Mouse (Mus musculus) heart, adult 9 months (tissue): ENCODE data around the gene Hmces.
A peak's percentile ranks its signal among the peaks of the same experiment; 100 is the strongest.

Experiments
- DNase-seq, 2 experiments: peaks; one replicate each; pipeline ENCODE4 v3.0.0; 2022; ENCODE audit warnings: low spot score in 2 of 2

Hmces gene

DNA sequence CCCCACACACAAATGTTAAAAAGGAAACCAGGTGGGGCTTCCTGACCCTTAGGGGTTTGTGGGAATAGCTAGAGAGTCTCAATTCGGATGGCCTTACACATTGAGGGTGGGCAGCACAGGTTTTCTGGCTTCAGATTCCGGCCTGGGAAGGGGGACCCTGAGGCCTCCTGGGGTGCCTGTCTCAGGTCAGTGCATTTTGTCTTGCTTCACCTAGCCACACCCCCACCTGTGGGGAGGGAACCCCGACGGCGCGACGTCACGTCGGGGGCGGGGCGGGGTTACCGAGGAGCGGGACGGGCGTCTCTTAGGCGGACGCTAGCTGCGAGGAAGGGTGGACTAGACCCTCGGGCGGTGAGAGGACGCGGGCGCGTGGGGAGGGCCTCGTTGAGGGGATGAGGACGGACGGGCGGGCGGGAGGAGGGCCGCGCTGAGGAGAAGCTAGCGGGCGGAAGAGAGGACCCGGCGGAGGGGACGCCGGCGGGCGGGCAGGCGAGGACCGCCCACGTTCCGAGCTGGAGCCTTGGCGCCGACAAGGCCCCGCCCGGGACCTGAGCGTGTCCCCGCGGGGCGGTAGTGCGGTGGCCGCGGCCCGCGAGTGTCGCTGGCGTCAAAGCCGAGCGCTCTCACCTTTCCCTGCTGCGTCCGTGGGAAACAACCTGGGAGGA is at the start of gene Hmces:
Hmces (plus strand) TSS at position 275 of the 665 bp plus-strand sequence.
- DNase-seq, result peak; percentile 51 to 56

DNA sequence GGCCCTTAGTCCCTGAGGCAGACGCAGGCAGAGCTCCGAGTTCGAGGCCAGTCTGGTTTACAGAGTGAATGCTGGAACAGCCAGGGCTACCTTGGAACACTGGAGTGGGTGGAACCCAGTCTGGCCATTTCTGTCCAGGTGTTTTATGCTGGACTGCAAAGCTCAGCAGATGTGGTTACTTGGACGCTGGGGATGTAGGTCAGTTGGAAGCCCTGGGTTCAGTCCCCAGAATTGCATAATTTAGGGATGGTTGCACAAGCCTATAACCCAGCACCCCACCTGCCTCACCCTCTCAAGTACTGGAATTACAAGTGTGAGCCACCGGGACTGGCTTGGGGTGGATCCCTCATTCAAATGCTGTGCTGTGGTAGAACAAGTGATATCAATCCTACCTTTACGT is 47.5 kb upstream of the Hmces start:
- DNase-seq, result peak in 1 of 2 experiments; percentile 29

DNA sequence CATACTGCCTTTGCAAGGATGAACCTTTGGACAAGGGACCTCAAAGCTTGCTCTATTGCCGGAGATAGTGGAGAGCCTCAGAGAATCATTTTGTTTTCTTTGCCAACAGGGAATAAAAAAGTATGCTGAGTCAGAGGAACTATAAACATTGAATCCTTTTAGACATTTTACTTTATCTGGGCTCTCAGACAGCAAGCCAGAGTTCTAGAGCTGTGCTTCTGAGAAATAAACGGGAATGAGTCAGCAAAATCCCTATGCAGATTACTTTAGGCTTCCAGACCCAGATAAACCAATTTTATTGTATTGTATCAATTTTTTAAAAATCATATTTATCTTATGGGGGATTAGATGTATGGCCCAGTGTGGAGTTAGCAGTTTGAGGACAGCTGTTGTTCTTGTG is 46.5 kb upstream of the Hmces start:
- DNase-seq, result no peak

DNA sequence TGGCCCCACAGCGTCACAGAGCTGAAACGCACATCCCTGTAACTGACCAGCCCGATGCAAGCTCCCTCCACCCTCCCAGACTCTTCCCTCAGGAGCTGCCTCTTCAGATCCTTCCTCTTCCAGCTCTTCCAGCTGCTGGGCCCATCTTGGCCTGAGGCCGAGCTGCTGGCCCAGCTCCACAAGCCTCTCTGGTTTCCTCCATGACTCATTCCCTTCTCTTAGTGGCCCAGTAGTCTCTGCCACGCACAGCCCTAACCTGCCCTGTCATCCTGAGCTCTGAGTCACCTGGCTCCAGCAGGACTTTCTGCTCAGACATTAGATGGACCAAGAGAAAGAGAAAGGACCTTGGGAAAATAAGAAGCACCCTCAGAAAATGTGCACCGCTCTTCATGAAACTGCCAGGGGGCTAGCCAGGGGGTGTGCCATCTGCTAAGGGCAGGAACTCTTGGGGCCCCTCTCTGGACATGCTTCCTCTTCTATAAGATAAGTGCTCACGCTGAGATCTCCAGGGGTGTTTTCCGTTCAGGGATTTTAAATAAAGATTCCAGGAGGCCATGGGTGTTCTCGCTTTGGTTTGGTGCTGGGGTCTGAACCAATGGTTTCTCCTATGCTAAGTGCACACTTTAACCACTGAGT is 44.7 kb upstream of the Hmces start:
- DNase-seq, result peak; percentile 83 to 89

DNA sequence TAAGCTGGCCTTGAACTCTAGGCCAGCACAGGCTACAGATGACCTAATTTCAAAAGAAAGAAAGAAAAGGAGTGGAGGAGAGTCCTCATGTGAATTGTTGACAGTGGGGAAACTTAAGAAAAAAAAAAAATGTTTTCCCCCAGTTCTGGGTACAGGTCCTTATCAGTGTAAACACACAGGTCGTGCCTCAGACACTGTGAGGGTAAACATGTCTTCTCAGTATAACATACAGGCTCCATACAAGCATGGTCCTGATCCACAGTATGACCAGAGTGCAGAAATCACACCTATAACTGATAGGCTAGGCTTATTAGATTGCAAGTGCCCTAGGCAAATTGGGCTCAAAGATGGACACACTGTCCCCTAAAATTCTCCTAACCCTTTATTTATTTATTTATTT is 43.3 kb upstream of the Hmces start:
- DNase-seq, result no peak

DNA sequence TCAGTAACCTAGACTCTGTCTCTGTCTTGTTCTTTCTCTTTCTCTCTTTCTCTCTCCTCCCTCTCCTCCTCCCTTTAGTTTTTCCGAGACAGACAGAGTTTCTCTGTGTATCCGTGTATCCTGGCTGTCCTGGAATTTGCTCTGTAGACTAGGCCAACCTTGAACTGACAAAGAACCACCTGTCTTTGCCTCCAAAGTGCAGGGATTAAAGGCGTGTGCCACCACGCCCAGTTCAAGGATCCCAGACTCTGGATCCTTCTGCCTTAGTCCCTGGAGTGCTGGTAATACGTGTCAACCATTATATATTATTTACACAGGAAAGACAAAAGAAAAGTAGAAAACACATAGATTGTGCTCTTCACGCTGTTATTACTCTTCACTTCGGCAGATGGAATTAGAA is 42.5 kb upstream of the Hmces start:
- no peak for DNase-seq

DNA sequence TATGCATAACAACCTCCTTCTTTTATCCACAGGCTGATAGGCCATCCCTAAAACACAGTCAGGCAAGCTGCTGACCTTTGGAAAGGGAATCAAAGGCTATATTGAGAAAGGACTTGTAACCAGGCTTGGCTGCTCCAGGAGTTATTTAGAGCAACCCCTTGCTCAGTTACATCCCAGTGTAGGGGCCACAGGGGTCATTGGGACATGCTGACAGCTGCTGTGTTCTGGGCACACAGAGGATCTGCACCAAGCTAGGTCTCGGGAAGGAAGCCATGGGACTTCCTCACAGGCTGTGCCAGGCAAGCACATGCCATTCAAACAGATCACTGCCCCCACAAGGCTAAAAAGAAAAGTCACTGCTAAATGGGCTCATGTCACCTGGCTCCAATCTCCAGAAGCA is 40.6 kb upstream of the Hmces start:
- DNase-seq, result peak; percentile 73 to 74

DNA sequence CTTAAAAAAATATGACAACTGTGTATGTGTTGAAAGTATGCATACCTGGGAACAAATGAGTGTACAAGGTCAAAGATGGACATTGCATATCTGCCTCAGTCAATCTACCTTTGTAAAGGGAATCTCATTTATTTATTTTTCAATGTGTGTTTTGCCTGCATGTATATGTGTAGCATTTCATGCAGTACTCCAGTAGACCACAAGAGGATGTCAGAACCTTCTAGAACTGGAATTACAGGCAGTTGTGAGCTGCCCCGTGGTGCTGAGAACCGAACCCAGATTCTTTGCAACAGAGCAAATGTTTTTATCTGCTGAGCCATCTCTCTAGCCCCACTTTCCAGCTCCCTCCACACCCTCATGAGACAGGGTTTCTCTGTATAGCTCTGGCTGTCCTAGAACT is 39.8 kb upstream of the Hmces start:
- DNase-seq, result no peak

DNA sequence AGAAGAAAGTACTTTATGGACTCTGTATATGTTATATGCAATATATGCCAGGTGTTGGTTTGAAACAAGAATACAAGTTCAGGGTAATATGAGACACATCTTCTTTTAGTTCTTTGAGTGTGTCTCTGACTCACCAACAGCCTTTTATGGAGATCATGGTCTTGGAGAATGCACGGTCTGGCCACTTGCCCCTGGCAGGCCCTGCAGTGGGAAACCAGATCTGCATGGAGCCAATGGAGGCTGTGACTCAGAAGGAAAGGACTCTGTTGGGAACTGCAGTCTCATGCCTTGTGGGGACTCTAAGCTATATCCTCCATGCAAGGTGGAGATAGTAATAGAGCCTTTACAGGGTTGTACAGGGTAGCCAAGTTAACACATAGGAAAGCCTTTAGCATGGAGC is 38.7 kb upstream of the Hmces start:
- DNase-seq, result peak; percentile 72 to 86

DNA sequence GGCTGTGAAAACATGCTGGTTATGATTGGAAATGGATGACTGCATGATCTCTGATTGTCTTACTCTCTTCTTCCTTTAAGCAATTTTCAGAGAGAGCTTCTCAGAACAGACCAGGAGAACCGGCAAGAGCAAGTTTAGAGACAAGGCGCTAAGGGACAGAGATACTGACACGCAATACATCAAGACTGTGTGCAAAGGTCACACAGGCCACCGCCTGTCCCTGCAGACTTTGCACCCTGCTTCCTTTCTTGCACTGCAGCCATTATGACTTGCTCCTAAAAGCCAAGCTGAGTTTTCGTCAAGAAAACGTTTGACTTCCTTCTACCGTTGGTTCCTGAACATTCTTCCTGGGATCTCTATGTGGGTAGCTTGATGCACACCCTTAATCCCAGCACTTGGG is 38.2 kb upstream of the Hmces start:
- DNase-seq, result no peak

DNA sequence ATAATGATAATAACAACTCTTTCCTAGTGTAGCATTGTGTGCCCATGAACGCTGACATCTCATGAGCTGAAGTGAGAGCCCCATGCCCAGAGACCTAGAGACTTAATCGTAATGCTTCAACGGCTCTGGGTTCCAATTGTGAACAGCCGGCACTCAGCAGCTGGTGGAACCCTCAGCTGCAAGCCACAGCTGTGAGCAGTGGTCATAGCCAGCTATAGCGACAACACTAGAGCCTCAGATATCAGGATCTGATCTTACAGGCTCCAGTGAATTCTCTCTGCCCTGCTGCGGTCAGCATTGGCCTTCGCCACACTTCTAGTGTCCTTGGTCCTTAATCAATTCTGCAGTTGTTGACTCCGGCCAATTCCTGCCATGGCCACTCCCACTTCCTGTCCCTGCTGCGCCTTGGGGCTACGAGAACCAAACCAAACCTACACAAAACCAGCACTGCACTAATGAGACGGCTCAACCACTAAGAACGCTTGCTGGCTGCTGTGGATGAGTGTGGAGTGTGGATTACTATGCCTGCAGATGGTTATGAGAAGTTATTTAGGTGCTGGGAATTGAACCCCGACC is 37.6 kb upstream of the Hmces start:
- DNase-seq, result peak; percentile 58 to 62

DNA sequence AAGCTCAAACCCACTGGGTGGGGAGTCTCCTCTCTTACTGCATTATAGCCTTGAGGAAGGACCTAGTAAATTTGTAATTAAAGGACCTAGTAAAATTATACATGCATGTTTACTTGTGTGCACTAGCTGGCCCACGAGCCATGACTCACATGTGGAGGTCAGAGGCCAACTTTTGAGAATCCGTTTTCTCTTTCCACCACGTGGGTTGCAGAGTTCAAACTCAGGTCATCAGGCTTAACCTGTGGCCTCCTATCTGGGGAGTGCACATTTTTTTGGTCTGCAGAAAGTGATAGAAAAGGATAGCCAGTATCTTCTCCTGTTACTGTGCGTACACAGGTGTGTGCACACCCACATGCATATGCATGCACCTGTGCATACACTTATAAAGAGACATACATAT is 34.7 kb upstream of the Hmces start:
- no peak for DNase-seq

DNA sequence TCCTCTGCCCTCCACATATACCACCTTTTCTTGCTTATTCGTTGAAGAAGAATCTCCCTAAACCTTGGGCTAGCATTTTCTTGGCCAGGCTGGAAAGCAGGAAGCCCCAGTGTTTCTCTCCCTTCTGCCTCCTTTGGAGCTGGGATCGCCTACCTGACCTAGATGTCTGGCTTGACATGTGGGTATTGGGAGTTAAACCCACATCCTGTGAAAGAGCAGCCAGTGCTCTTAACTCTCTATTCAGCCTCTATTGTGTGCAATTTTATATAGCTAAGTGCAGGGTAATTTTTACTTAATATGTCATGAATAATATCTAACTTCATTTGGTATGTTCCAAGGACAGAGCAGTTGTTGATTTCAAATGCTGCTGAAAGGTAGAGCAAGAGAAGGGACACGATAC is 34.1 kb upstream of the Hmces start:
- no peak for DNase-seq

DNA sequence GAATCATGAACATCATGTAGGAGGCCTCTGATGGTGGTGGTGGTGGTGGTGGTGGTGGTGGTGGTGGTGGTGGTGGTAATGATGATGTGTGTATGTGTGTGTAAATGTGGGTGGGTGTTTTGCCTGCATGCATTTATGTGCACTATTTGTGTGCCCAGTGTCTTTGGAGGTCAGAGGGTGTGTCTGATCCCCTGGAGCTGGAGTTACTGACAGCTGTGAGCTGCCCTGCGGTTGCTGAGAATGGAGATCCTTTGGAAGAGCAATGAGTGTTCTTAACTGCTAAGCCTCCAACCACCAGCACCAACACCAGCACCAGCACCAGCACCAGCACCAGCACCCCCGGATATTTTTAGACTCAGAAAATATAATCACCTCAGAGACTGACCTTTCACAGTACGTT is 31.5 kb upstream of the Hmces start:
- DNase-seq, result no peak

DNA sequence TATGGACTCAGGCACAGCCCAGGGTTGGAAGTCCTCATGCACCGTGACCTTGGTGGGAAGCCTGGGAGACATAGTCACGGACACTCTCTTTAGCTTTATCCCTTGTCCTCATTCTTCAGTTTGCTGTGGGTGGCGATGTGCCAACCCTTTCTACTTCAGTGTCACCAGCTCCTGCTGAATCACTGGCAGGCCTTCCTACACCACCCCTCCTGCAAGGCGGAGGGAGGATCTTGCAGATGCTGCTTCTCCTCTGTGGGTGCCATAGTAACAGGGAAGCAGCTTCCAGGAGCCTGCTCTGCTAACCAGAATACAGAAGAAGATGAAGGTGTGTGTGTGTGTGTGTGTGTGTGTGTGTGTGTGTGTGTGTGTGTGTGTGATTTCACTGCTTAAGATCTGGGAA is 30.9 kb upstream of the Hmces start:
- DNase-seq, result no peak

DNA sequence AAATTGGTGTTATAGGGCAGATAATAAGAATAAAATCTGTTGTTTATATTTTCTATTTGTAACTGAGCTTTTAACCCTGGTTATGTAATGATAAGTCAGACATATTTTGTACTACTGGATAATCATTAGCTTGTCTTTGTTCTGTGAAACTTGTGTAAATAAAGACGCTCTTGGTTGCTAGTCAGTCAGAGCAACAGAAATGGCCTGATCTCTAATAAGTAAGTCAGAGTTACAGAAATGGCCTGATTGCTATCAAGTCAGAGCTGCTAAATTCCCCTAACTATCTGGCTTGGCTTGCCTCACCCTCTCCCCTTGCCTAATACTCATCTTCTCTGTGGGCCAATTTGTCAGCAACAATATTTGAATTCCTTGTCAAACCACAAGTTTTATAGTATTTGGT is 27.0 kb upstream of the Hmces start:
- no peak for DNase-seq

DNA sequence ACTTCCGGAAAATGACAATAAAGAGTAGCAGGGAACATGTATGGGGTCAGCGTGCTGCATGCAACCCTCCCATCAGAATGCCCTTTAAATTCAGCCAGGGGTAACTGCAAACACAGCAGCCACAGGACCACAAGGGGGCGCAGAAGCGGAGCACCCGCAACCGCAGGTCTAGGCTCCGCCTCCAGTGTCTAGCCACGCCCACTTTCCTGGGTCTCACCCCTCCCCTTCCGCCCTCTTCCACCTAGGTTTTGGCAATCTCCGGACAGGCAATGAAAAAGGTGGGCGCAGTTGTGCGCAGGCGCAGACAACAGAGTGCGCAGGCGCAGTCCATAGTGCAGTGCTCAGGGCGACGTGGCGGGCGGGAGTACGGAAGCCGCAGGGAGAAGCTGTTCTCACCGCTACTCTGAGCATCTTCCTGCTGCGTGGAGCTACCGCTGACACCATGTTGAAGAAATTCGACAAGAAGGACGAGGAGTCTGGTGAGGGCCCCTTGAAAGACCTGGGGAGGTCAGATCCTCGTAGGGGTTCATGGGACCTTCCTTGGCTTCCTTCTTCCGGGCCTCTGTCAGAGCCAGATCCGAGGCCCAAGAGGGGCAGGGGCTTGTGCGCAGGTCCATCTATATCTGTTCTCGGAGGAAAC is 26.0 kb upstream of the Hmces start, which contains the start of gene Copg1:
Copg1 (plus strand) TSS at position 221 of the 640 bp plus-strand sequence.
- peak; percentile 99 to 100 for DNase-seq

DNA sequence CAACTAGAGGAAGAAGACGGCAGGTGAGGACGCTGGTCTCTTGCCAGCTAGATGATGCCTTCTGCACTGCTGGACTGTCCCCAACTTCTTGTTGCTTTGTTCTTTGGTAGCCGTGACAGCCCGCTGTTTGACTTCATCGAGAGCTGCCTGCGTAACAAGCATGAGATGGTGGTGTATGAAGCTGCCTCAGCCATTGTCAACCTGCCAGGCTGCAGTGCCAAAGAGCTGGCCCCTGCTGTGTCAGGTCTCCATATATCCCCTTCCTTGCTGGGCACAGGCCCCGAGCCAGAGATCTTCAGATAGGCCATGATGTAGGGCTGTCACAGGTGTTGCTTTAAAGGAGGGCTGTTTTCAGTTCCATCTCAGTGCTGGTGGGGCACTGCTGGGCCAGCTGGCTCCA is 19.8 kb upstream of the Hmces start:
- no peak for DNase-seq

DNA sequence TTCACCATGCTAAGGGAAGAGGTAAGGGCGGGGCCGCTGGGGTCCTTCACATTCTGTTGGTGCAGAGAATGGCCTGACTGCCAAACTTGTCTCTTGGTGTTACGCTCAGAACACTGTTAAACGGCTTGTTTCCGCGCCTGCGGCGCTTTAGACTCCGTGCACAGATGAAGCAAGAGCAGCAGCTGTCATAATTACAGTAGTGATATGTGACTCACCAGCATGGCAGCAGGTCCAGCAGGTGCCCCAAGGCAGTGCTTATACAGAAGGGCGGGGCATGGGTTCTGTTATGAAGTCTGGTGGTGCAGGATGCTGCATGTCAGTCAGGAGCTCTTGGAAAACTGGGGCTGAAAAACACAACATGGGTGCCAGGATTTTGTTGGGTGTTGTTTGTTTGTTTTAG is 15.7 kb upstream of the Hmces start:
- no peak for DNase-seq

DNA sequence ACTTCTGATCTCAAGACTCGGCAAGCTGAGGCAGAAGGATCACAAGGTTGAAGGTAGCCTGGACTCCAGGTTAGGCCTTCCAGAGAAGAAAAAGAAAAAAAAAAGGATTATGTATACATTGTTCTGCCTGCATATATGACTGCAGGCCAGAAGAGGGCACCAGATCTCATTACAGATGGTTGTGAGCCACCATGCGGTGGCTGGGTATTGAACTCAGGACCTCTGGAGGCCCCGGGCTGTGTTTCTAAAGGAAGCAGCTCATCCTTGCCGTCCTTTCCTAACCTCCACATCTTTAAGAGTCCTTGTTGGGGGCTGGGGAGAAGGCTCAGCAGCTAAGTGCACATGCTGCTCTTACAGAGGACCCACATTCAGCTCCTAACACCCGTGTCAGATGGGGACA is 7.1 kb upstream of the Hmces start:
- no peak for DNase-seq

DNA sequence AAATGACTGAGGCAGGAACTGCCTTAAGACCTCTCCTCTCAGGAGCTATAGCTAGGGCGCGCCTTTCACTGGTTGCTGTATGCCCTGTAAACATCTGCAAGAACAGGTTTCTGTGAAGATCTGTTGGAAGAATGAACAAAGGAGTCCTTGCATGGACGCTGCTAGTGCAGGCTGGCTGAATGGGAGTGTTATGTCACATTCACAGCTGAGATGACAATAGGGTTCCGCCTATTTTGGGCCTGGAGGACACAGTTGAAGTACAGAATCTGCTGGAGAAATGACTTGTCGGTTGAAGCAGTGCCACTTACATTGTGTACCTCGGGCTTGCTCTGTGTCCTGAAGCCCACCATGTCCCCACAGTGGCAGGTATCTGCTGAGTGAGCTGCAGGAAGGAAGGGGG is 4.6 kb upstream of the Hmces start:
- no peak for DNase-seq

DNA sequence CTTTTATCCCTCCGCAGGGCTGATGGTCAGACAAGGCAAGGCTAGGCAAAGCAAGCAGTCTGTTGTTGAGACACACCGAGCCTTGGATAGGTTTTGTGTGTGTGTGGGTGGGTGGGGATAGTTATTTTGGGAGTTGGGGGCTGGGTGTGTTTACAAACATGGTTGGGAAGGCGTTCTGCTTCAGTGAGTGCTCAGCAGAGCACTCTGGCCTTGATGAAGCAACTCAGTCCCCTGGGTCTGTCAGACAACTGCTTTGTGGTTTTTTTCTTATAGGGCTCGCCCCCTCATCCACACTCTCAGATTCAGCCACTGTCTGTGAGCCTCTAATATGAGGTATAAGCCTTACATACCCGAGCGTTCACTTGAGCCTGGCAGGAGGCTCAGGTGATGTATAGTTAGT is 2.2 kb upstream of the Hmces start:
- no peak for DNase-seq
